Mouse (Mus musculus): ENCODE measurements at regions not wholly inside any gene's neighbourhood (a gene's known extent, or its start where the extent isn't known, plus 50 kb on each side); places are given as distances from the start of the nearest gene placed in this dataset.
A peak's percentile ranks its signal among the peaks of the same experiment; 100 is the strongest.

- DNase-seq: no peak
Observed at GRCm38 (mm10) chr15:52959711-52960110, 925.0 kb upstream of the Gm7489 start.

- DNase-seq: no peak
Observed at GRCm38 (mm10) chr15:52961491-52961890, 923.2 kb upstream of the Gm7489 start.

- no peak for DNase-seq
Observed at GRCm38 (mm10) chr15:52963918-52964317, 920.8 kb upstream of the Gm7489 start.

GRCm38 (mm10) chr15:52964403-52964802, 920.3 kb upstream of the Gm7489 start:
- no peak for DNase-seq

GRCm38 (mm10) chr15:52967801-52968235, 916.9 kb upstream of the Gm7489 start:
- DNase-seq: peak; percentile 13

- no peak for DNase-seq
Observed at GRCm38 (mm10) chr15:52982821-52983220, 901.9 kb upstream of the Gm7489 start.

GRCm38 (mm10) chr15:52990580-52990979, 894.1 kb upstream of the Gm7489 start:
- DNase-seq: no peak

GRCm38 (mm10) chr15:52994351-52994750, 890.4 kb upstream of the Gm7489 start:
- DNase-seq: no peak

GRCm38 (mm10) chr15:52999200-52999599, 885.5 kb upstream of the Gm7489 start:
- no peak for DNase-seq

GRCm38 (mm10) chr15:52999776-53000175, 884.9 kb upstream of the Gm7489 start:
- no peak for DNase-seq

GRCm38 (mm10) chr15:53001429-53001828, 883.3 kb upstream of the Gm7489 start:
- no peak for DNase-seq

- DNase-seq: no peak
Observed at GRCm38 (mm10) chr15:53001964-53002363, 882.7 kb upstream of the Gm7489 start.

GRCm38 (mm10) chr15:53004078-53004477, 880.6 kb upstream of the Gm7489 start:
- peak; percentile 9 for DNase-seq

GRCm38 (mm10) chr15:53006844-53007243, 877.9 kb upstream of the Gm7489 start:
- DNase-seq: no peak

- no peak for DNase-seq
Observed at GRCm38 (mm10) chr15:53009337-53009736, 875.4 kb upstream of the Gm7489 start.

Measured in adrenal gland, postnatal 10 days (tissue).